Mouse (Mus musculus) liver, adult 2 months (tissue): ENCODE results near the gene Lef1. TPM values are rescaled to one million over a fixed set of nuclear protein-coding genes. Genes with fewer than 3 reads are reported as not detected.

Experiments used
- DNase-seq: peaks from one replicate; pipeline ENCODE4 v3.0.0-alpha.2; 2011; ENCODE audit warnings: low read depth, low spot score; ENCODE audit errors: extremely low read depth
- H3K27ac ChIP-seq: fragments of 200-500 bp; replicated peaks from 2 replicates; pipeline ENCODE4 v1.5.1; 2012; ENCODE audit warnings: low read depth, mild to moderate bottlenecking, control low read depth, inconsistent platforms, low read length; ENCODE audit not compliant: insufficient read depth
- H3K27me3 ChIP-seq: fragments of 200-500 bp; 2 replicates; pipeline ENCODE4 v1.6.1; 2012; ENCODE audit warnings: mild to moderate bottlenecking, moderate library complexity, low read length, inconsistent platforms; ENCODE audit not compliant: control insufficient read depth, insufficient read depth
- H3K36me3 ChIP-seq: fragments of 200-500 bp; 2 replicates; pipeline ENCODE4 v1.6.1; 2012; ENCODE audit warnings: low read length, inconsistent platforms; ENCODE audit not compliant: control insufficient read depth, insufficient read depth
- H3K4me1 ChIP-seq: fragments of 200-500 bp; 2 replicates; pipeline ENCODE4 v1.6.1; 2011; ENCODE audit warnings: low read length; ENCODE audit not compliant: control insufficient read depth, insufficient read depth
- H3K4me3 ChIP-seq: fragments of 200-500 bp; 2 replicates; pipeline ENCODE4 v1.5.1; 2011; ENCODE audit warnings: low read depth, mild to moderate bottlenecking, control low read depth, low read length, moderate library complexity; ENCODE audit not compliant: insufficient read depth
- H3K79me2 ChIP-seq: fragments of 200-500 bp; 2 replicates; pipeline ENCODE4 v1.6.1; 2012; ENCODE audit warnings: inconsistent platforms, mild to moderate bottlenecking, low read length, moderate library complexity; ENCODE audit not compliant: control insufficient read depth, insufficient read depth
- H3K9ac ChIP-seq: fragments of 200-500 bp; 2 replicates; pipeline ENCODE4 v1.6.1; 2012; ENCODE audit warnings: low read depth, mild to moderate bottlenecking, control low read depth, inconsistent platforms, low read length
- CTCF ChIP-seq: fragments of 200-500 bp; IDR thresholded peaks from 2 replicates; pipeline ENCODE4 v1.5.1; 2011; ENCODE audit warnings: low read depth, low read length, control low read depth
- POLR2A ChIP-seq: fragments of 200-500 bp; IDR thresholded peaks from 2 replicates; pipeline ENCODE4 v1.6.1; 2011; ENCODE audit warnings: low read length, control low read depth; ENCODE audit not compliant: insufficient read depth; ENCODE audit errors: extremely low read depth
- WGBS: fragments of 180-500 bp; shearing (Covaris S2); methylation state at CpG from one replicate; pipeline ENCODE4 v1.1.7; 2018; 5-methylcytosine and 5-hydroxymethylcytosine counted together
- polyA plus RNA-seq: library from polyadenylated mRNA; depleted of rRNA; stranded (reverse); fragments of >200 nt; gene quantifications from 2 replicates; pipeline ENCODE4 v1.2.3, GENCODE M21; 2012
- total RNA-seq: library from RNA; depleted of rRNA; stranded (reverse); fragments of >200 nt; gene quantifications from 2 replicates; pipeline ENCODE4 v1.2.3, GENCODE M21; 2014

Lef1 gene
- total and polyA plus RNA-seq, 2 experiments: 0.37 to 0.45 TPM

DNA sequence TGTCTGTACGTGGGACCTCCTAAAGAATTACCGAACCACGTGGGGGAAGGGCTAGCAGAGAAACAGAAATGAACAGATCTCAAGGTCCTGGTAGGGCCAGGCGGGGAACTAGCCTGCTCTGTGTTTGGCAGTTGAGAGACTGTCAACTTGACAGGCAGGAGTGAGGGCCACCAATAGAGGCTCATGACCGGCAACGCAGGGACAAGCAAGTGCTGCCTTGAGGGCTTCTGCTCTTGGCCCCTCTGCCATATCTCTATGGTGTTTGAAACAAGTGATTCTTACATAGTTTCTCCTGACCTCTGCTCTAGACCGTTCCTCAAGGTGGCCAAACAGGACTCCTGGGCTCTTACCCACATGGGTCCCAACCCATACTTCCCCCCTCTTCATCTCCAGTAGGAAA is 141.3 kb downstream of the Lef1 start:
- no peak overlapping the region for H3K9ac ChIP-seq
- DNase-seq: no peak
- TF ChIP-seq POLR2A: no peak
- TF ChIP-seq CTCF: no peak
- no peak overlapping the region for H3K4me3 ChIP-seq
- WGBS: 89% methylated on average over 7 of the region's 7 CpGs
- no peaks in the 10 kb centered on the region for H3K27me3 ChIP-seq
- peaks cover 18% of the 10 kb centered on the region; the same call in 1 of the 2 replicates for H3K36me3 ChIP-seq
- peaks cover 12% of the 10 kb centered on the region for H3K4me1 ChIP-seq
- no peak overlapping the region for H3K27ac ChIP-seq
- H3K79me2 ChIP-seq: peaks cover 35% of the 10 kb centered on the region

- Histone ChIP-seq H3K4me1 (no peaks in the 10 kb centered on the region; the same call in 1 of the 2 replicates), H3K27ac (no peak overlapping the region), H3K9ac (no peak overlapping the region), H3K27me3 (no peaks in the 10 kb centered on the region), H3K79me2 (peaks cover 57% of the 10 kb centered on the region), H3K4me3 (no peak overlapping the region), H3K36me3 (peaks cover 5% of the 10 kb centered on the region)
- TF ChIP-seq CTCF (no peak), POLR2A (no peak)
- no peak for DNase-seq
- 94% methylated on average over 4 of the region's 4 CpGs for WGBS
Observed at GRCm38 (mm10) chr3:131254991-131255390, 144.7 kb downstream of the Lef1 start.

GRCm38 (mm10) chr3:131255399-131255981 is 145.2 kb downstream of the Lef1 start:
- no peak for DNase-seq
- TF ChIP-seq CTCF: no peak
- no peak for TF ChIP-seq POLR2A
- peaks cover 54% of the 10 kb centered on the region for H3K79me2 ChIP-seq
- H3K27me3 ChIP-seq: no peaks in the 10 kb centered on the region
- no peak overlapping the region for H3K27ac ChIP-seq
- 95% methylated on average over 3 of the region's 3 CpGs for WGBS
- H3K9ac ChIP-seq: no peak overlapping the region
- H3K4me3 ChIP-seq: no peak overlapping the region
- H3K36me3 ChIP-seq: peaks cover 6% of the 10 kb centered on the region
- no peaks in the 10 kb centered on the region; the same call in 1 of the 2 replicates for H3K4me1 ChIP-seq

DNA sequence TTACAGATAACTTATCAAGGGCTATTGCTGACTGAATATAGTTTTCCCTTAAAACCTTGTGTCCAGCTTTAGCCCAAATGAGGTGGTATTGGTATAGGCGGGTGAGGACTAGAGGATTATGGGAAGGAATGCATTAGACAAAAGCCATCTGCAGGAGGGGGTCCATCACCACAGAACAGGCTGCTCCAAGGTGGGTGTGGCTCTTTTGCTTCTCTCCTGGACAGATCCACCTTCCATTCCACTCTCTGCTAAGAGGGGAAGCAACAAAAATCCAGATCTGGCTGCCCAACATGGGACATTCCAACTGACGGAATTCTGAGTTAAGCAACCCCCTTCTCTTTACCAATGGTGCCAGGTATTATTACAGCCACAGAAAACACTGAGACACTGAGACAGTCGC is 148.7 kb downstream of the Lef1 start:
- no peak overlapping the region for H3K4me3 ChIP-seq
- no peaks in the 10 kb centered on the region for H3K27me3 ChIP-seq
- TF ChIP-seq POLR2A (no peak), CTCF (no peak)
- H3K4me1 ChIP-seq: peaks cover 4% of the 10 kb centered on the region
- peaks cover 22% of the 10 kb centered on the region for H3K36me3 ChIP-seq
- H3K9ac ChIP-seq: no peak overlapping the region
- no peak overlapping the region for H3K27ac ChIP-seq
- WGBS: 91% methylated on average over 3 of the region's 3 CpGs
- DNase-seq: no peak
- peaks cover 60% of the 10 kb centered on the region for H3K79me2 ChIP-seq

DNA sequence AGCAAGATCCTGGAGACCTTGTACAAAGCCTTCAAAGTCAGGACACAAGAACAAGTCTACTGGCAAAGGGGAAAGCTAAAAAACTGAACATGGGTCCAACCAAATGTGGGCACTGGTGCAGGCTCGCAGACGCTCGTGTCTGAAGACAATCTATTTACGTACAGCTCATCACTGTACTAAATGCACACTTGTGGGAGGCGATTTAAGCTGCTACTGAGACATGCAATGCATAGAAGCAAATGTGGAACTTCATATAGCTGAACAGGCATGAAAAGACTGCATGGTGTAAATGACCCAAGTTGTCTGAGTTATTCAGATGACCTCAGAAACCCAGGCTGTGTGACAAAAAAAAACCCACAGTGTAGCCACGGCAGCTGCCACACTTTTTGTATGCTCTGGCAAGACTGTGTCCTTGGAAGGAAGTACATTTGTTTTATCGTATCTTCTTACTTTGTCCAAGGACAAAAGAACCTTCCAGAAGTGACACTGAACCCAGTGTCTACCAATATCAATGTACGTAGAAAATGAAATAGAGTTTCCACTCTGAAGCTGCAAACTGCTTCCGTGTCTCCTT is 149.2 kb downstream of the Lef1 start:
- no peak for TF ChIP-seq CTCF
- no peak for TF ChIP-seq POLR2A
- Histone ChIP-seq H3K27ac (no peak overlapping the region), H3K27me3 (no peaks in the 10 kb centered on the region), H3K36me3 (peaks cover 22% of the 10 kb centered on the region), H3K4me3 (no peak overlapping the region), H3K9ac (no peak overlapping the region), H3K4me1 (peaks cover 9% of the 10 kb centered on the region), H3K79me2 (peaks cover 56% of the 10 kb centered on the region)
- WGBS: 79% methylated on average over 9 of the region's 9 CpGs
- no peak for DNase-seq

- H3K9ac ChIP-seq: no peak overlapping the region
- no peak overlapping the region for H3K27ac ChIP-seq
- TF ChIP-seq CTCF (no peak), POLR2A (no peak)
- peaks cover 26% of the 10 kb centered on the region for H3K36me3 ChIP-seq
- 88% methylated on average over 6 of the region's 6 CpGs for WGBS
- no peak overlapping the region for H3K4me3 ChIP-seq
- H3K79me2 ChIP-seq: peaks cover 63% of the 10 kb centered on the region
- no peak for DNase-seq
- peaks cover 18% of the 10 kb centered on the region for H3K4me1 ChIP-seq
- H3K27me3 ChIP-seq: no peaks in the 10 kb centered on the region
Observed at GRCm38 (mm10) chr3:131260418-131260817, 150.1 kb downstream of the Lef1 start.
